Mouse (Mus musculus) liver, postnatal 0 days (tissue): ENCODE results near the gene Unc5b. TPM values are rescaled to one million over a fixed set of nuclear protein-coding genes. Genes with fewer than 3 reads are reported as not detected.

Experiments
- ATAC-seq: fragments of 200-750 bp; cut with Nextera tagmentation; 2 replicates; pipeline ENCODE4 v1.8.0; 2017; ENCODE audit warnings: mild to moderate bottlenecking, moderate library complexity
- DNase-seq: peaks from one replicate; pipeline ENCODE4 v3.0.0-alpha.2; 2016
- H3K27ac ChIP-seq: fragments of 300-500 bp; sonication (generic); 2 replicates; pipeline ENCODE4 v1.5.1; 2014; ENCODE audit warnings: antibody characterized with exemption, moderate library complexity, mild to moderate bottlenecking, low read depth
- H3K27me3 ChIP-seq: fragments of 300-500 bp; sonication (generic); 2 replicates; pipeline ENCODE4 v1.6.1; 2014; ENCODE audit warnings: low read length, control low read depth, mixed read lengths; ENCODE audit not compliant: insufficient read depth
- H3K36me3 ChIP-seq: fragments of 300-500 bp; sonication (generic); replicated peaks from 2 replicates; pipeline ENCODE4 v1.6.1; 2014; ENCODE audit warnings: mild to moderate bottlenecking, control low read depth, low read length, moderate library complexity, mixed read lengths; ENCODE audit not compliant: insufficient read depth
- H3K4me1 ChIP-seq: fragments of 300-500 bp; sonication (generic); 2 replicates; pipeline ENCODE4 v1.6.1; 2014; ENCODE audit warnings: antibody characterized with exemption, mild to moderate bottlenecking, control low read depth; ENCODE audit not compliant: insufficient read depth
- H3K4me2 ChIP-seq: fragments of 300-500 bp; sonication (generic); 2 replicates; pipeline ENCODE4 v1.6.1; 2014; ENCODE audit warnings: low read depth, mild to moderate bottlenecking, low read length, moderate library complexity, mixed read lengths
- H3K4me3 ChIP-seq: fragments of 300-500 bp; sonication (generic); 2 replicates; pipeline ENCODE4 v1.5.1; 2014; ENCODE audit warnings: low read depth, low read length
- H3K9ac ChIP-seq: fragments of 300-500 bp; sonication (generic); replicated peaks from 2 replicates; pipeline ENCODE4 v1.6.1; 2014; ENCODE audit warnings: mild to moderate bottlenecking, moderate library complexity
- H3K9me3 ChIP-seq: fragments of 300-500 bp; sonication (generic); 2 replicates; pipeline ENCODE4 v1.6.1; 2016; ENCODE audit warnings: mild to moderate bottlenecking, control low read depth, low read length, mixed read lengths
- CTCF ChIP-seq: sonication (generic); IDR thresholded peaks from 2 replicates; pipeline ENCODE4 v1.5.1; 2016; ENCODE audit warnings: antibody characterized with exemption, low read depth
- EP300 ChIP-seq: IDR thresholded peaks from 2 replicates; pipeline ENCODE4 v1.6.1; 2016; ENCODE audit warnings: antibody characterized with exemption, low read depth, mild to moderate bottlenecking
- WGBS: fragments of 180-500 bp; shearing (Covaris S2); extraction: QIAGEN DNeasy Blood & Tissue Kit; methylation state at CpG from one replicate; pipeline ENCODE4 v1.1.7; 2014; ENCODE audit not compliant: insufficient replicate concordance; 5-methylcytosine and 5-hydroxymethylcytosine counted together
- polyA plus RNA-seq: library from polyadenylated mRNA; unstranded; fragments of >200 nt; fragmentation: Nextera tagmentation; extraction: Ambion mirVana; gene quantifications from 2 replicates; pipeline ENCODE4 v1.2.1, GENCODE M21; 2015

The Unc5b gene
- polyA plus RNA-seq, 1 experiment from 2014 or later, result 0.39 TPM

- H3K4me2 ChIP-seq, result no peak overlapping the region
- H3K36me3 ChIP-seq, result no peaks in the 10 kb centered on the region
- H3K4me1 ChIP-seq, result peaks cover 3% of the 10 kb centered on the region; the same call in 1 of the 2 replicates
- H3K9me3 ChIP-seq, result no peaks in the 10 kb centered on the region
- ATAC-seq, result no peak
- TF ChIP-seq EP300 (no peak), CTCF (no peak)
- no peak overlapping the region for H3K27ac ChIP-seq
- 61% methylated on average over 7 of the region's 7 CpGs for WGBS
- H3K27me3 ChIP-seq, result peaks cover 11% of the 10 kb centered on the region
- no peak overlapping the region for H3K4me3 ChIP-seq
- no peak overlapping the region for H3K9ac ChIP-seq
- no peak for DNase-seq
These were observed 9.5 kb downstream of the Unc5b start for GRCm38 (mm10) chr10:60821736-60822358.

GRCm38 (mm10) chr10:60821311-60821710 is 10.1 kb downstream of the Unc5b start:
- peaks cover 5% of the 10 kb centered on the region for H3K27me3 ChIP-seq
- ATAC-seq (no peak), DNase-seq (no peak)
- no peak overlapping the region for H3K27ac ChIP-seq
- no peak overlapping the region for H3K4me3 ChIP-seq
- no peak overlapping the region for H3K9ac ChIP-seq
- H3K4me1 ChIP-seq, result peaks cover 5% of the 10 kb centered on the region; the same call in 1 of the 2 replicates
- no peaks in the 10 kb centered on the region for H3K9me3 ChIP-seq
- H3K36me3 ChIP-seq, result no peaks in the 10 kb centered on the region
- no peak overlapping the region for H3K4me2 ChIP-seq
- no peak for TF ChIP-seq CTCF
- TF ChIP-seq EP300, result no peak

GRCm38 (mm10) chr10:60820552-60820951 is 10.8 kb downstream of the Unc5b start:
- Histone ChIP-seq H3K9ac (no peak overlapping the region), H3K4me1 (peaks cover 6% of the 10 kb centered on the region; the same call in 1 of the 2 replicates), H3K4me2 (no peak overlapping the region), H3K27me3 (0 out of 2 replicates have a peak, but pooled peaks cover under 1% of the 10 kb centered on the region), H3K4me3 (no peak overlapping the region), H3K9me3 (no peaks in the 10 kb centered on the region), H3K36me3 (no peaks in the 10 kb centered on the region), H3K27ac (no peak overlapping the region)
- WGBS, result 77% methylated on average over 11 of the region's 11 CpGs
- ATAC-seq, result no peak
- TF ChIP-seq CTCF, result no peak
- TF ChIP-seq EP300, result no peak
- no peak for DNase-seq

GRCm38 (mm10) chr10:60819654-60820192 is 11.7 kb downstream of the Unc5b start:
- 77% methylated on average over 12 of the region's 12 CpGs for WGBS
- no peak overlapping the region for H3K4me2 ChIP-seq
- H3K9ac ChIP-seq, result no peak overlapping the region
- ATAC-seq, result no peak
- H3K4me1 ChIP-seq, result peaks cover 9% of the 10 kb centered on the region; the same call in 1 of the 2 replicates
- no peaks in the 10 kb centered on the region for H3K9me3 ChIP-seq
- no peak overlapping the region for H3K27ac ChIP-seq
- no peak overlapping the region for H3K4me3 ChIP-seq
- DNase-seq, result no peak
- TF ChIP-seq CTCF, result no peak
- no peak for TF ChIP-seq EP300
- no peaks in the 10 kb centered on the region for H3K27me3 ChIP-seq
- no peaks in the 10 kb centered on the region for H3K36me3 ChIP-seq

- Histone ChIP-seq H3K27me3 (peaks cover 2% of the 10 kb centered on the region; the same call in 1 of the 2 replicates), H3K4me1 (peaks cover 9% of the 10 kb centered on the region; the same call in 1 of the 2 replicates), H3K4me2 (no peak overlapping the region), H3K9ac (no peak overlapping the region), H3K4me3 (no peak overlapping the region), H3K9me3 (no peaks in the 10 kb centered on the region), H3K27ac (no peak overlapping the region), H3K36me3 (no peaks in the 10 kb centered on the region)
- TF ChIP-seq CTCF (no peak), EP300 (no peak)
- peak; percentile 41; the same call in 1 of the 2 replicates for ATAC-seq
- DNase-seq, result peak; percentile 40
- 58% methylated on average over 5 of the region's 5 CpGs for whole genome bisulfite sequencing
These were observed 12.2 kb downstream of the Unc5b start for GRCm38 (mm10) chr10:60819179-60819578.

GRCm38 (mm10) chr10:60818708-60819107 is 12.7 kb downstream of the Unc5b start:
- peaks cover 9% of the 10 kb centered on the region; the same call in 1 of the 2 replicates for H3K4me1 ChIP-seq
- H3K9ac ChIP-seq, result no peak overlapping the region
- TF ChIP-seq CTCF (no peak), EP300 (no peak)
- DNase-seq (no peak), ATAC-seq (no peak)
- no peak overlapping the region for H3K27ac ChIP-seq
- peaks cover 4% of the 10 kb centered on the region; the same call in 1 of the 2 replicates for H3K27me3 ChIP-seq
- no peaks in the 10 kb centered on the region for H3K36me3 ChIP-seq
- H3K9me3 ChIP-seq, result no peaks in the 10 kb centered on the region
- H3K4me3 ChIP-seq, result no peak overlapping the region
- no peak overlapping the region for H3K4me2 ChIP-seq
- 88% methylated on average over 7 of the region's 7 CpGs for WGBS
